Mouse (Mus musculus): Measurements from ENCODE around the gene Macrod2. TPM values are rescaled to one million over a fixed set of nuclear protein-coding genes. Genes with fewer than 3 reads are reported as not detected.

Macrod2 gene
- total RNA-seq, 2 experiments from 2014 or later = 51.0 to 52.7 TPM

DNA sequence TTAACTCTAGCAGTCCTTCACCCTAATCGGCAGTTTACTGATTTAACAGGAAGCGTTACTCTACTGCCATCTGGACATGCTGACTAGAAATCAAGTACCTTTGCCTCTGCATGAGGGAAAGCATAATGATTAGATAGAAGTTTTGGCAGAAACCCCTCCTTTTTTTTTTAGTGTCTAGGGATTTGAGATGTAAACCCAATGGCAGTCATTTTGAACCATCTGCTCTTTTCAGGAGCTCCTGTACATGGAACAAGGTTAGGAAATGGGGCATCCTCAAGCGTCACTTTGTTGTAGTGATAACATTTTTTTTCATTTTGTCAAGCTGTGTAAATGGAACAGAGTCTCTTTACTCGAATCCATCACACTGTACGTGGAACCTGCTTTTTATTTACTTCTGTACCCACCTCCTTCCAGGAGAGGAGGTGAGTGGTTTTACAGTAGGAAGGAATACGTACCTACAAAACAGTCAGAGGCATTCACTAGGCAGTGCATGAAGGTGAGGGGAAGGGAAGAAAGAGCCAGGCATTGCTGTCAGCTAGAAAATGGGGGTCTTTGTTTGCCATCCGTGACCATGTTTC, 503.4 kb downstream of the Macrod2 start:
- DNase-seq (ENCODE audit: low spot score in 2 of 2) = no peak

DNA sequence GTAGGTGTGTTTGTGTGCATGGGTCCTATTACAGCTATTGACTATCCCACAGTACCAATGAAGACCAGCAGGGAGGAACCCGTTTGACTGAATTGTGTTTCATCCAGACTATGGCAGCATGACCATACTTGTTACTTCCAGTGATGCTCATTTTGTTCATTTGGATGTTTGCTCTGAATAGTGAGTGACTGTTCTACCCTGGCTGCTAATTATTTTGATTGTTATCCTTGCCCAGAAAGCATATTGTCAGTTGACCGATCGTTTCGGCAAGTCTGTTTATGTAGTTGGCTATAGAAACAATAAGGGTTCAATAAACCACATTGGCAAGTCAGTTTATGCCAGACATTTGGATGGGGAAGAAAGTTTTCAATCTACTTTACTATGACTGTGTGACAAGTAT, 510.2 kb downstream of the Macrod2 start:
- DNase-seq (ENCODE audit: low spot score in 2 of 2) = no peak

DNA sequence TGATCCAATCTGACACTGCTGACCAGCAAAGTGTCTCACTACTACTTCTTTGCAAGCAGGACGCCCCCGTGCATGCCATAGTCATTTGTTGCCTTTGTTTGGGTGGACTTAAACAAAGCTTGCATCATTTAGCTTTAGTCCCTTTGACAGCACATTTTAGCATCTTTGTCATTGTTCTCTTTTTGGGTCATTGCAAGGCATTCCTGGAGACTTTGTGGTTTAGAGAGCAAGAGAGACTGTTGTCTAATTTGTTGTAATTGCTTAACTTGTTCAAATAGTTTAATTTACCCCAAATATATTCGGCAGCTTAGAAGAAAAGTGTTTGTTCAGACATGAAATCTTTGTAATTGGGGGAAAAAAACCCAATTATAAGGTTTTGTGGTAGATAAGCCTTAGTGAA, 511.0 kb downstream of the Macrod2 start:
- no peak for DNase-seq (ENCODE audit: low spot score in 2 of 2)

DNA sequence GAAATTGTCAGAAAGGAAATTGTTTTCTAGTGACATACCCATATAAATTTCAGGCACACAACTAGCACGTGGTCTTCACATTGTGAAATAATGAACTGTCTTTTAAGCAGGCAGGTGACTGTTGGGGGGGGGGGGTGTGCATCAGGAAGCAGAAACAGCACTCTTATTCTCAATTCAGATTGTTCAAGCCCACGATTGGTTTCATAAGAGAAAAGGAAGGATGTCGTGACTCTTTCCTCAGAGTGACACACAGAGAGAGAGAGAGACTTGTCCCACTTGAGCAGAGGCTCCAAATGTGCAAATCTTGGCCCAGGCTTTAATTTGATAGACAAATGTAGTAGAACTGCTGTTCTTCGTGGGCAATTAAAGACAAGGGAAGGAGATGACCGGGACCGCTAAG, 516.4 kb downstream of the Macrod2 start:
- no peak for DNase-seq (ENCODE audit: low spot score in 2 of 2)

DNA sequence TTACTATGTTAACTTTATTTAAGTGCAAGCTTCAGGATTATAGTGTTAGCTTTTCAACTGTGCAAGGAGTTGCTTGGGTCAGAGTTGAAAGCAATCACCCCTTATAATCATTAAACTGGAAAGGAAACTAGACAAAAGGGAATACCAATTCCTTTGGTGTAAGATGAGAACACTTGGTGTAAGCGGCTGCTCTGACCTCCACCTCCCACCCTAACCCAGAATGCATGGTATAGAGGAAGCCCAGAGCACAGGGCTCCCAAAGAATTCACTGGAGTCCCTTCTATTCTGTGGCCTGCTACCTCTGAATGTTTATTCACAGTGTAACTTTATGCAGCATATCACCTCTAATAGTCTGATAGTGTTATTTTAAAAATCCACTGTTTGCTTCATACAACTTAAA, 517.1 kb downstream of the Macrod2 start:
- no peak for DNase-seq (ENCODE audit: low spot score in 2 of 2)

DNA sequence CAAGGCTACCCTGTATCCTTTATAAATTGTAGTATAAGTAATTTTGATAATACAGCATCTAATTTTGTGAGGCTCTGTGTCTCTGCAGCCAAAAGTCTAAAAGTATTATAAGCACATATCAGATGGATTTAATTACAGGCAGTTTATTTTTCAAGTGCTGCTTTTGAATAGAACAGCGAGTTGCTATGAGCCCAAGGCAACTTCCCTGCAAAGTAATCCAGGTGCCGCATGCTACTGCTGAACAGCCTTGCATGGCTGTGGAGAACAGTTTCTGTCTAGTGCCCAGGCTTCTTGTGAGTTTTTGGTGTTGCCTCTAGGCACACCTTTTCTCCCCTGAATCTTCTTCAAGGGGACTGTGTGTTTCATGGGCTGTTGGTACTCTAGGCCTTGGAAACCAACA, 517.8 kb downstream of the Macrod2 start:
- no peak for DNase-seq (ENCODE audit: low spot score in 2 of 2)

DNA sequence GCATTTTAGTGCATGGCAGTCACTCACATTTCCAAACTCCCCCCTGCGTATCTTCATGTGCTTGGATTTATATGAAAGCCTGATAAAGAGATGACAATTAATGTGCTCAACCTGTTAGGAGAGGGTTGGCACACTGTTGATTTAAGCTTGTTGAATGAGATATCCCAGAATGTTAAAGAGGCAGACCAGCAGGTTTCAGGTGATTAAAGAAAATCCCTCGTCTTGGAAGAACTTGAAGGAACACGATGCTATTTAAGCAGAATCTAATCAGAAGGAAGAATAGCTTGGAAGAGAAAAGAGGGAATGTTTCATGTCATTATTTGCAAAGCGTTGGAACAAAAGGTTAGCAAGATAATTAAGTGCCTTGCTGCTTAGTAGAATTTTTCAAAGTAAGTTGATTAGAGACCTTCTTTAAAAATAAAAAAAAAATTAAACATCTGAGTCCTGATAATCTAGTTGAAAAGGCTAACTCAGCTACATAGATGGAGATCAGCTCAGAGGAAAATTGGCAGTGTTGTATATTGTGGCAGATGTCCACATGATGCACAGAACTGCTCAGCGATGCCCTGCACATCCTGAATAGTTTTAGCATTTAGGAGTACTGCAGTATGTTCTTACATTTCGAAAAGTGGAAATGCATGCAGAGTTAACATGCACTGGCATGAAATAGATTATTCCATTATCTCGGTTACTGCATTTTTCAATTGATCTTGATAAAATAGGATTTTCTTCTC, 518.7 kb downstream of the Macrod2 start:
- no peak for DNase-seq (ENCODE audit: low spot score in 2 of 2)

DNA sequence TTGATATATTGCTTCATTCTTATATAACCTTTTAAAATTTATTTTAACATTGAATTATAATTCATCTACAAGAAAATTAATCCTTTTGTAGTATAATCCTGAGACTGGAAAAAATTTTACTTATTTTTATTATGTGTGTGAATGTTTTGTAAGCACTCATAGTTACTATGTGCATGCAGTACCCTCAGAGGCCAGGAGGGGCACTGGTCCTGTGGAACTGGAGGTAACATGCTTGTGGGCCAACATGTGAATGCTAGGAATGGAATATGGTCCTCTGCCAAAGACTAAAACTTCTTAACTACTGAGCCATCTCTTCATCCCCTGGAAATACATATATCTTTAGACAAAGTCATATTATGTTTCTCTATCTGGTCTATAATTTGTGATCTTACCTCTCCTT, 531.8 kb downstream of the Macrod2 start:
- no peak for DNase-seq (ENCODE audit: low spot score in 2 of 2)

DNA sequence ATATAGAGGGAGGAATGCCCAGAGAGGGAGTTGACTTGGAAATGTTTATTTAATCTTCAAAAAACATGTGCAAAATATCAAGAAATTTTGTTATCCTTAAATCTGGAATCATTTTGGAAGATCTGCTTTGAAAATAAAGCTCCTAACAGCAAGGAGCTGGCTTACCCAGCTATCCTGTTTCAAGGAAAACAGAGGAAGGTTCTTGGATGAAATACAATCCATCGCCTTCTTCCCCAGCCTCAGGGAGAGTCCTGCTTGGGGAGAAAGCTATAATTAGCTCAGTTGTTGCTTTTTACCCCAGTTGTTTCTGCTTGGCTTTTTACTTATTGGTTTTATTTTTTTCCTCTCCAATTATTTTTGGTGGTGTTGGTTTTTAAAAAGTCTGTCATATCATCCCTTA, 539.4 kb downstream of the Macrod2 start:
- DNase-seq (ENCODE audit: low spot score in 2 of 2) = no peak

DNA sequence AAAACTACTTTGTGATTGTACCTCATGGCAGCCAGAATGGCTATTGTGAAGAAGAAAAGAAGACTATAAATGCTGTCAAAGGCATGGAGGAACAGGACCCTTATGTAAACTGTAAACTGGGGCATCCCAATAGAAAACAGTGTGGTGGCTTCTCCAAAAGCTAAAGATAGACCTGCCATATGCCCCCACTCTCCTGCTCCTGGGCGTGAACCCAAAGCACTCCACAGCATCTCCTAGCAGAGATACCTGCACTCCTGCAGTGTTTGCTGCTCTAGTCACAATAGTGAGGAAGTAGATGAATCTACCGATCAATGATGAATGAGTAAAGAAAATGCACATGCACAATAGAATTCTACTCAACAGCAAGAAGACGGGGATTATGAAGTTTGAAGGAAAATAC, 554.4 kb downstream of the Macrod2 start:
- no peak for DNase-seq (ENCODE audit: low spot score in 2 of 2)

DNA sequence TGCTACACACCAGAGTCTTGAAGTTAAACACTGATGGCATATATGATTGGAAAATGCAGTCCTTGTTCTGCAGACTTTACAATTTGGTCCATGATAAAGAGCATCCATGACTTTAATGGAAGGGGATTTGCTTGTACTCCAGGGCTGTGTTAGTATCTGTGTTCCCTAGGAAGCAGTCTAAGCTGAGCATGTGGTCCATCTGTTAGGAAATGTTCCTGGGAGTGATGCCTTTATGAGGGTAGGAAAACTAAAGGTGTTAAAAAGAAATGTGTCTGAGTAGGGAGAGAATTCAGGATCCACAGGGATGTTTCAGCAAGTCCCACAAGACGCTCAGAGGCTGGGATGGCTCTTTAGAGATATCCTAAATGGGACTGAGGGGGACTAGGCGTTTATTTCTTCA, 564.1 kb downstream of the Macrod2 start:
- DNase-seq (ENCODE audit: low spot score in 2 of 2) = no peak

DNA sequence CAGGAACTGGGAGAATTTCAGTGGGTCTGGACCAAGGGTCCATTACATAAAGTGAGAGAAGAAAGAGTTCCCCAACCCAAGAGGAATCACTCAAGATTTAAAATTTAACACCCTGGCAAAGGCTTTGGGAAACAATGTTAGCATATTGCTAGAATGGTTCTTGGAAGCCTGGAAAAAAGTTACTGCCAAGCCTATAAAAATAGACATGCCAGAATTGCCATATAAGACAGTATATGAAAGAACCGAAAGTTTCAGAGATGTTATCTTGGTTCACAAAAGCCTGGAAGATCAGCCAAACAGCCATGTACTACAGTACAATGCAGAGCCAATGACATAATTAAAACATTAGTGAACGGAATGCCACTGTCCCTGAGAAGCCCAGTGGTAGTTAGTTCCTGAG, 575.1 kb downstream of the Macrod2 start:
- no peak for DNase-seq (ENCODE audit: low spot score in 2 of 2)

DNA sequence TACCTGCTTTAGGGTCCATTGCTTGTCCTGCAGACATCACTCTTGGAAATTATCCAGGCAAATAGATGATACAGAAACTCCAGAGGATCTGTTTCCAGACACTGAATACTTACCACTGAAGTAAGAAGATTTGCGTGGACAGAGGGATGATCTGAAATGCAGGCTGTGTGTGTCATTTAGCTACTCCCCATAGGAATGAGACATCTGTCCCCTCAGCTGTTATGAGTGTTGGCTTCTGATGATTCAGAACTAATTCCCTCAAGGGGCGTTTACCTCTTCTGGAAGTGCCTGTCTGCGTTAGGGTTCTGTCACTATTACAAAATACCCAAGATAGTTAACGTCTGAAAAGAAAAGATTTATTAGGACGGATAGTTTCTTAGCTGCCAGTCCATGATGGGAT, 576.7 kb downstream of the Macrod2 start:
- DNase-seq (ENCODE audit: low spot score in 2 of 2) = no peak

DNA sequence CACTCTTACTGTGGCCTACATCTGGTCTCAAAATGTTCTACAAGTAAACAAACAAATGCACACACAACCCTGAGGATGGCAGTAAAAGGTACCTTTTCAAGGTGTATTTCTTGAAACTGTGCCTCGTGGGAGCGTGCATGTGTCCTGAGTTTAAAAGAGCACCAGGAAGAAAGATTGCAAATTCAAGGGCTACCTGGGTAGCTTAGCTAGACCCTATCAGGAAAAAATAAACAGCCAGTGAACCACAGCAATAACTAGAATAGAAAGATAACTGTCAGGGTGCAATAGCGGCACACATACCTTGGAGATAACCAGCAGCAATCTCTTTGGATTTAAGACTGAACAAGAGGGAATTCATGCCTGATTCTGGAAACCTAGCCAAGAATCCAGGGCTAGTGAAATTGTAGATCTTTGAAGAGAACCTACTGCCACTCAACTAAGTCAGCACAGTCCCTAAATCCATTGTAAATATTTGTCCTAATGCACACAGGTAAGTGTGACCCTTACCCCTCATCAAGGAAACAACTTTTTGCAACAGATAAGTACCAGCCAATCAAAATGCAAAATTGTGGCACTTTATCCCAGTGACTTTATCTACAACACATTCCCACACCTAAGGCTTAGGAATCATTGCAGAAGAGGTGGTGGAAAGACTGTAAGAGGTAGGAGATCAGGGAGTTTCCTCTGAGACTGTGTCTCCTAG, 590.7 kb downstream of the Macrod2 start:
- DNase-seq (ENCODE audit: low spot score in 2 of 2) = no peak

DNA sequence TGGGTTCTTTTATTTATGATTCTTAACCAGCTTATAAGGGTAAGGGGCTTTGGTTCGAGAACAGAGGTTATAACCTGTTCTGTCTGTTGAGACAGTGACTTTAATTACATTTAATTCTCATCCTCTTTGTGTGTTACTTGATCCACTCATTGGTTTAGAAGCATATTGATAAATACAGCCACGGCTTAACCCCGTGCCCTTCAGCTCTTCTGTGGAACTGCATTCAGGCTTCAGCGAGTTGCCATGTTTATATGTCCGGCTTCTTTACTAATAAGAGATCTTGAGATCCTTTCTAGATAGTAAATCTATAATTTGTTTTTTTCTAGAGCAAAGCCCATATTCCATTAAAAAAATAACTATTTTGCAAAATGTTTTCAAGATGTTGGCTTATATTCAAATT, 608.7 kb downstream of the Macrod2 start:
- no peak for DNase-seq (ENCODE audit: low spot score in 2 of 2)

DNA sequence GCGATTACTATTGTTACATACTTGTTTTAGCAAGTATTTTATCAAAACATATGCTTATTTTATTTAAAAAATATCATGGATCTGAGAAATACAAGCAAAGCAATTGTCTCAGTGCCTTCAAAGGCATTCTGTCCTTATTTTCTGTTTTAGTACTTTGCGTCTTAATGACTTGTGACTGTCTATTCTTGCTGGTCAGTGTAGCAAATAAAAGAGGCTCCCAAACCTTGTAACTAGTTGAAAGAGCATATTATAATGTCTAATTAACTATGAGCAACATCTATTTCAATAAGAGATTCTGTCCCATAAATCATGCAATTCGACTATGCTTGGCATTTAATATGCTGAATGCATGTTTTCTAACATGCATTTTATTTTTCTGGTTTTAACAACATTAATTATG, 609.2 kb downstream of the Macrod2 start:
- DNase-seq (ENCODE audit: low spot score in 2 of 2) = no peak

DNA sequence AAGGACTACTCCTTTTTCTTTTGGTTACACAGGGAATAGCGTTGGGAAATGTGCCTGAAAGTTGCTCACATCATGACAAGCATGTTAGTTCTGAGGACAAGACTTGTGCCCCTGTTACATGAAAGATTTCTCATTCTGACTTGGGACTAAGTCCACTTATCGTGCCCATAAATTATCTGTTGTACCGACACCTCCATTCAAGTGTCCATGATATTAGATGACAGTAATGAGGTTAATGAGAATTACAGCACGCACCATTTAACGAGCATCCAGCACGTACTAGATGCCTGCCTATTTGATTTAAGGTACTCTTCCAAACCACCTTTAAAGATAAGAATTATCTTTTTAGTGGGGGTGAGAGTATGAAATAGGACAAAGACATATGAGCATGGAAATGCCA, 610.5 kb downstream of the Macrod2 start:
- no peak for DNase-seq (ENCODE audit: low spot score in 2 of 2)

DNA sequence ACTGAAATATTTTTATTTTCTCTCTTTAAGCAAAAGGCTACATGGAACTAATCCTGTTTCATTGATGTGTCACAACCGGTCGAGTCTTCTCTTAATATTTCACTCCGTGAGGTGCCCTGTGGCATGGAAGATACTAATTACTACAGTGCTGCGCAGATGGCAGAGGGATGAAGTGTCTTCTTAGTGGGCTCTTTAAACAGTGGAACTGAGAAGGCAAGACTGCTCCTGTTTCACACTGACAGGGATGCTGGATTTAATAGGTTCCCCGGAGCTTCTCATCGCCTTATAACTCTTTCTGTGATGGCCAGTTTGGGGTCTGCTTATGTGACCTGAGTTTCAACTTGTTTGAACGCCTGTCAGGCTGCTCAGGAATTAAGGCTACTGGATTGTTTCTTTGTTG, 612.6 kb downstream of the Macrod2 start:
- no peak for DNase-seq (ENCODE audit: low spot score in 2 of 2)

DNA sequence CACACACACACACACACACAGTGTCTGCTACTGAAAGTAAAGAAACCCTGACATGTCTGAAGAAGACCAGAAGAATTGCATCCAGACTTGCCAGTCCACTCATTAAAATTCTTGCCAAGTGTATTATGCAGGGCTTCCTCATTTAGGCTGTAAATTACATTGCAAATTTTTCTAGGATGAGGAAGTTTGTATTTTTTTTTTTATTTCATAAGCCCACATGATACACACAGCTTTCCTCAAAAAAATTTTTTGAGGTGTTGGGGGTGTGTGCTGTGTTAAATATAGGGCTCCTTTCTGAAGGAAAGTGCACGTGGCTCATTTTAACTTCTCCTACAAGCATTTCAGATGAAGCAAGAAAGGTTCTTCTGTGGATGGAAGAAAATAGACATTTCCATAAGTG, 613.3 kb downstream of the Macrod2 start:
- DNase-seq (ENCODE audit: low spot score in 2 of 2) = no peak

DNA sequence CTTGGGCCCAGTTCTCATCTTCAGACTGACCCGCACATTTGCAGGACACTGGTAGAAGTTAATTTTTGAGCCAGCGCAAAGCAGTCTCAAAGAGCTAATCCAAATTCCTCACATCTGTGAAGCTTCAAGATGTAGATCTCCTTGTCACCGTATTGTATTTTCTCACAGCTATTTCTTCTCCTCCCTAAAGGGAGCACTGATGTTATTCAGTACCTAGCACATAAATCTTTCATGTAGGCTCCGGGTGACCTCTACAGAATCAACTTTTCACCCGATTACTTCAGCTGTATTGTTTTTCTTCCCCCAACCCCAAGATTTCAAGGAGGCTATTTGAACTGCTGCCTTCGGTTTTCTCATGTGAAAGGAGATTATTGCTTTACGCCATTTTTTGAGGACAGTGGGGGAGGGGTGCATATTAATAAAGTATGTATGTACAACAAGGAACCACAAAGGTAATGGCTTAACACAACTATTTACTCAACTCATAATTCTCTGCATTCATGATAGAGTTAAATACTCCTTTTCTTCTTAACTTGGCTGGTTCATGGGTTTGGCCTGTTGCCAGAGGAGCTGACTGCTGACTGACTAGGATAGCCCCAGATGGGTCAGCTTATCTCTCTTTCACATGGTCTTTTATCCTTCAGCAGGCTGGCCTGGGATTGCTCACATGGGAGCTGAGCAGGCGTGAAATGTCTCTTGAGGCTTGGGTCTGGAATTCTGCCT, 618.5 kb downstream of the Macrod2 start:
- DNase-seq (ENCODE audit: low spot score in 2 of 2) = no peak

DNA sequence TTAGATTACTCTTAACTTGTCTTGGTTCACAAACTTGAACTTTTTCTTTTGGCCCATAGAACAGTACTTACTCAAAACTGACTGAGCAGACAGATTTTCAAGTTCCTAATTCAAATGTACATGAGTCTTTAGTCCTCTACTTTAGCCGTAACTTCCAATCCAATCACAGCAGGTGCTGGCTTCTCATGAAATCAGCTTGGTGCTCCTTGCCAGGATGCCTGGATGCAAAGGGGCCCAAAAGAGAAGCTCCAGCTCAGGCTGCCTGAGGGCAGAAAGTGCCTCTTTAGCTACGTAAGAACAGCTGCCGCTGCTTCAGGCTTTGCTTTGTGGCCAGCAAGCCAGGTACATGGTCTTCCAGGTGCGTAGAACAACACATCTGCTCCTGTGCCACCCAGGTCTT, 627.9 kb downstream of the Macrod2 start:
- no peak for DNase-seq (ENCODE audit: low spot score in 2 of 2)

DNA sequence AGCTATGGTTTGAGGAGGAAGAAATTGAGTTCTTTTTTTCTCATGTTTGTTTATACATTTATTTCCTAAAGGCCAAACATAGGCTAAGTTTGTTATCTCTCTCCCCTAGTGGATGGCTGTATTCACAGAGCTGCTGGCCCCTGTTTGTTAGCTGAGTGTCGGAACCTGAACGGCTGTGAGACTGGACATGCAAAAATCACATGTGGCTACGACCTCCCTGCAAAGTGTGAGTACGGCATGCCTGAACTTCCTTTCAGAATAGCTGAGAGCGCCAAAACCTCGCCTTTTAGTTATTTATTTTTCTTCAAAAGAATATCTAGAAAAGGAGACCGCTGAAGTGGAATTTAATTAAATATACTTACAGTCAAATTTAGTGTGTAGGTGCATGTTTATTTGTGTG, 628.8 kb downstream of the Macrod2 start:
- no peak for DNase-seq (ENCODE audit: low spot score in 2 of 2)
